In genomic region chr16:48842266-48842665, GRCm38 (mm10) we compare ENCODE assay signal across 19 mouse cellular contexts. TPM values are rescaled to one million over a fixed set of nuclear protein-coding genes. Genes with fewer than 3 reads are reported as not detected.
"Had no signal": no experiment of that assay in that cellular context is flagged by ENCODE, and none has a peak within 500 bp of the region (broad histone marks: within the 10 kb centered on the region; RNA-seq: fewer than 3 reads in every experiment).

Retnla (plus strand) TSS chr16:48842551.

- H3K4me1 ChIP-seq: intestine, embryonic 15.5 days; limb, embryonic 15.5 days; liver, embryonic 12.5 days; megakaryocyte, embryonic 14.5 days; midbrain, embryonic 15.5 days; neural tube, embryonic 12.5 days had no signal

- H3K27ac ChIP-seq: intestine, embryonic 15.5 days; left cerebral cortex, adult 2 months; limb, embryonic 15.5 days; liver, embryonic 12.5 days; macrophage; midbrain, embryonic 15.5 days; neural tube, embryonic 12.5 days had no signal

- H3K4me3 ChIP-seq: intestine, embryonic 15.5 days; left cerebral cortex, adult 2 months; limb, embryonic 15.5 days; liver, embryonic 12.5 days; megakaryocyte, embryonic 14.5 days; midbrain, embryonic 15.5 days; neural tube, embryonic 12.5 days had no signal

- H3K9ac ChIP-seq: intestine, embryonic 15.5 days; limb, embryonic 15.5 days; liver, embryonic 12.5 days; midbrain, embryonic 15.5 days; neural tube, embryonic 12.5 days had no signal

- H3K4me2 ChIP-seq: intestine, embryonic 15.5 days; limb, embryonic 15.5 days; liver, embryonic 12.5 days; midbrain, embryonic 11.5 days; midbrain, embryonic 15.5 days; neural tube, embryonic 12.5 days had no signal

- DNase-seq: kidney, adult 8-10 months; kidney, postnatal 25 days; right cerebral cortex, postnatal 4 days; spleen, adult 18-20 months; thymus, adult 18-20 months; thymus, postnatal 36 days had no signal

- ATAC-seq: intestine, embryonic 15.5 days; liver, embryonic 12.5 days; midbrain, embryonic 15.5 days had no signal

- H3K27me3 ChIP-seq: intestine, embryonic 15.5 days; limb, embryonic 15.5 days; liver, embryonic 12.5 days; megakaryocyte, embryonic 14.5 days; midbrain, embryonic 15.5 days; neural tube, embryonic 12.5 days had no signal

- H3K36me3 ChIP-seq: intestine, embryonic 15.5 days; limb, embryonic 15.5 days; liver, embryonic 12.5 days; midbrain, embryonic 15.5 days; neural tube, embryonic 12.5 days had no signal

- H3K9me3 ChIP-seq: intestine, embryonic 15.5 days; limb, embryonic 15.5 days; liver, embryonic 12.5 days; megakaryocyte, embryonic 14.5 days; midbrain, embryonic 15.5 days; neural tube, embryonic 12.5 days had no signal

RNA-seq across cellular contexts. Expression of gene Retnla, which starts in this region (rescaled TPM):
- total RNA-seq: layer of hippocampus, postnatal 25 days; left cerebral cortex, adult 2 months; neutrophil, adult 5-6 weeks had no signal
- polyA plus RNA-seq: intestine, embryonic 15.5 days; limb, embryonic 11.5 days; limb, embryonic 15.5 days; liver, embryonic 12.5 days; liver, embryonic 16.5 days; macrophage; midbrain, embryonic 11.5 days; midbrain, embryonic 15.5 days; neural tube, embryonic 12.5 days had no signal
